Mouse (Mus musculus) small intestine, adult 2 months (tissue): ENCODE data around the gene Kremen1.

Experiments
- CTCF ChIP-seq: fragments of 200-500 bp; IDR thresholded peaks from 2 replicates; pipeline ENCODE4 v1.5.1; 2012; ENCODE audit warnings: low read depth, mild to moderate bottlenecking, control low read depth, inconsistent platforms, low read length, moderate library complexity, mixed read lengths; ENCODE audit not compliant: insufficient replicate concordance, insufficient read length; ENCODE audit errors: extremely low read depth
- POLR2A ChIP-seq: fragments of 200-500 bp; IDR thresholded peaks from 2 replicates; pipeline ENCODE4 v1.6.1; 2012; ENCODE audit warnings: low read depth, mild to moderate bottlenecking, control low read depth, inconsistent platforms, low read length, moderate library complexity

- TF ChIP-seq CTCF: no peak
- no peak for TF ChIP-seq POLR2A
Observed at GRCm38 (mm10) chr11:5154961-5155805, 106.2 kb downstream of the Kremen1 start.
